Mouse (Mus musculus): ENCODE measurements around the gene Odaph. TPM values are rescaled to one million over a fixed set of nuclear protein-coding genes. Genes with fewer than 3 reads are reported as not detected.

Gene Odaph
- polyA plus RNA-seq, 1 experiment from 2014 or later: not detected

- Histone ChIP-seq H3K4me2 (no peak overlapping the region), H3K27ac (ENCODE audit: low read depth, low read length) (no peak overlapping the region), H3K27me3 (ENCODE audit: control insufficient read depth, insufficient read depth, low read length) (no peaks in the 10 kb centered on the region), H3K9ac (ENCODE audit: low read length) (no peak overlapping the region), H3K9me3 (ENCODE audit: control insufficient read depth, low read length) (no peaks in the 10 kb centered on the region; the same call in 1 of the 2 replicates), H3K36me3 (ENCODE audit: control insufficient read depth, insufficient read depth, low read length) (no peaks in the 10 kb centered on the region), H3K4me3 (ENCODE audit: low read depth, low read length) (no peak overlapping the region), H3K4me1 (ENCODE audit: control insufficient read depth, insufficient read depth, low read length) (no peaks in the 10 kb centered on the region)
- DNase-seq (ENCODE audit: low spot score, missing footprints) (no peak), ATAC-seq (ENCODE audit: low FRiP score) (peak; percentile 40; the same call in 1 of the 2 replicates)
- WGBS: 63% methylated on average over 2 of the region's 2 CpGs
Measured at GRCm38 (mm10) chr5:92003011-92003410, 15.7 kb downstream of the Odaph start.

GRCm38 (mm10) chr5:92009827-92010226 is 22.6 kb downstream of the Odaph start:
- no peak for DNase-seq (ENCODE audit: low spot score, missing footprints)
- Histone ChIP-seq H3K4me1 (ENCODE audit: control insufficient read depth, insufficient read depth, low read length) (no peaks in the 10 kb centered on the region), H3K27me3 (ENCODE audit: control insufficient read depth, insufficient read depth, low read length) (no peaks in the 10 kb centered on the region), H3K4me3 (ENCODE audit: low read depth, low read length) (no peak overlapping the region), H3K27ac (ENCODE audit: low read depth, low read length) (no peak overlapping the region), H3K4me2 (no peak overlapping the region), H3K36me3 (ENCODE audit: control insufficient read depth, insufficient read depth, low read length) (no peaks in the 10 kb centered on the region), H3K9ac (ENCODE audit: low read length) (no peak overlapping the region), H3K9me3 (ENCODE audit: control insufficient read depth, low read length) (no peaks in the 10 kb centered on the region)
- WGBS: 60% methylated on average over 2 of the region's 2 CpGs
- ATAC-seq (ENCODE audit: low FRiP score): no peak

GRCm38 (mm10) chr5:92011756-92012155 is 24.5 kb downstream of the Odaph start:
- Histone ChIP-seq H3K27me3 (ENCODE audit: control insufficient read depth, insufficient read depth, low read length) (no peaks in the 10 kb centered on the region), H3K4me1 (ENCODE audit: control insufficient read depth, insufficient read depth, low read length) (no peaks in the 10 kb centered on the region), H3K9me3 (ENCODE audit: control insufficient read depth, low read length) (no peaks in the 10 kb centered on the region), H3K9ac (ENCODE audit: low read length) (no peak overlapping the region), H3K27ac (ENCODE audit: low read depth, low read length) (no peak overlapping the region), H3K4me3 (ENCODE audit: low read depth, low read length) (no peak overlapping the region), H3K36me3 (ENCODE audit: control insufficient read depth, insufficient read depth, low read length) (no peaks in the 10 kb centered on the region), H3K4me2 (no peak overlapping the region)
- no peak for ATAC-seq (ENCODE audit: low FRiP score)
- 85% methylated on average over 7 of the region's 7 CpGs for WGBS
- no peak for DNase-seq (ENCODE audit: low spot score, missing footprints)

- Histone ChIP-seq H3K4me3 (ENCODE audit: low read depth, low read length) (no peak overlapping the region), H3K9me3 (ENCODE audit: control insufficient read depth, low read length) (no peaks in the 10 kb centered on the region), H3K9ac (ENCODE audit: low read length) (no peak overlapping the region), H3K27ac (ENCODE audit: low read depth, low read length) (no peak overlapping the region), H3K27me3 (ENCODE audit: control insufficient read depth, insufficient read depth, low read length) (no peaks in the 10 kb centered on the region), H3K4me1 (ENCODE audit: control insufficient read depth, insufficient read depth, low read length) (no peaks in the 10 kb centered on the region), H3K36me3 (ENCODE audit: control insufficient read depth, insufficient read depth, low read length) (no peaks in the 10 kb centered on the region), H3K4me2 (no peak overlapping the region)
- no peak for DNase-seq (ENCODE audit: low spot score, missing footprints)
- WGBS: 60% methylated on average over 2 of the region's 2 CpGs
- ATAC-seq (ENCODE audit: low FRiP score): no peak
Measured at GRCm38 (mm10) chr5:92019960-92020359, 32.7 kb downstream of the Odaph start.

GRCm38 (mm10) chr5:92042377-92043348 is 55.4 kb downstream of the Odaph start:
- Histone ChIP-seq H3K4me1 (ENCODE audit: control insufficient read depth, insufficient read depth, low read length) (peaks cover 5% of the 10 kb centered on the region), H3K36me3 (ENCODE audit: control insufficient read depth, insufficient read depth, low read length) (no peaks in the 10 kb centered on the region), H3K4me2 (peak overlapping the region; percentile 100), H3K27me3 (ENCODE audit: control insufficient read depth, insufficient read depth, low read length) (peaks cover 3% of the 10 kb centered on the region), H3K9me3 (ENCODE audit: control insufficient read depth, low read length) (no peaks in the 10 kb centered on the region), H3K27ac (ENCODE audit: low read depth, low read length) (no peak overlapping the region), H3K9ac (ENCODE audit: low read length) (peak overlapping the region; percentile 63), H3K4me3 (ENCODE audit: low read depth, low read length) (peak overlapping the region; percentile 73)
- ATAC-seq (ENCODE audit: low FRiP score) (peak; percentile 100), DNase-seq (ENCODE audit: low spot score, missing footprints) (peak; percentile 96)
- under 1% methylated on average over 68 of the region's 68 CpGs for WGBS

GRCm38 (mm10) chr5:92043783-92044182 is 56.5 kb downstream of the Odaph start, which contains the start of gene Cdkl2:
TSS of gene Cdkl2 (minus strand) at chr5:92043883.
- Histone ChIP-seq H3K4me3 (ENCODE audit: low read depth, low read length) (peak within 1 kb of the TSS; percentile 73), H3K9ac (ENCODE audit: low read length) (peak within 1 kb of the TSS; percentile 63), H3K27ac (ENCODE audit: low read depth, low read length) (no peak within 1 kb of the TSS), H3K36me3 (ENCODE audit: control insufficient read depth, insufficient read depth, low read length) (no peaks in the 10 kb centered on the region), H3K27me3 (ENCODE audit: control insufficient read depth, insufficient read depth, low read length) (peaks cover 3% of the 10 kb centered on the region), H3K4me2 (peak within 1 kb of the TSS; percentile 100), H3K9me3 (ENCODE audit: control insufficient read depth, low read length) (no peaks in the 10 kb centered on the region), H3K4me1 (ENCODE audit: control insufficient read depth, insufficient read depth, low read length) (peaks cover 5% of the 10 kb centered on the region)
- 77% methylated on average over 4 of the region's 4 CpGs for WGBS
- ATAC-seq (ENCODE audit: low FRiP score) (no peak), DNase-seq (ENCODE audit: low spot score, missing footprints) (no peak)

Other genes with a start within 250 kb of the Odaph start
- gene Rchy1, start 24.4 kb upstream of the Odaph start, polyA plus RNA-seq (2014; fragmentation: Nextera tagmentation; extraction: Ambion mirVana): 40.9 and 45.6 TPM in 2 replicates
- gene Cdkl2, start 56.4 kb downstream of the Odaph start, polyA plus RNA-seq (2014; fragmentation: Nextera tagmentation; extraction: Ambion mirVana): 0.37 and 0.48 TPM in 2 replicates
- 292 and 298 TPM in 2 replicates for gene G3bp2, start 96.2 kb downstream of the Odaph start, polyA plus RNA-seq (2014; fragmentation: Nextera tagmentation; extraction: Ambion mirVana)
- 25.9 and 29.4 TPM in 2 replicates for gene Uso1, start 150.5 kb downstream of the Odaph start, polyA plus RNA-seq (2014; fragmentation: Nextera tagmentation; extraction: Ambion mirVana)
- not detected in 2 replicates for gene U90926, start 227.9 kb downstream of the Odaph start, polyA plus RNA-seq (2014; fragmentation: Nextera tagmentation; extraction: Ambion mirVana)

Measured in midbrain, embryonic 11.5 days (tissue).